Mouse (Mus musculus) small intestine, adult 2 months (tissue): Measurements from ENCODE around the gene Akap13.

Experiments used
- CTCF ChIP-seq: fragments of 200-500 bp; IDR thresholded peaks from 2 replicates; pipeline ENCODE4 v1.5.1; 2012; ENCODE audit warnings: low read depth, mild to moderate bottlenecking, control low read depth, inconsistent platforms, low read length, moderate library complexity, mixed read lengths; ENCODE audit not compliant: insufficient replicate concordance, insufficient read length; ENCODE audit errors: extremely low read depth
- POLR2A ChIP-seq: fragments of 200-500 bp; IDR thresholded peaks from 2 replicates; pipeline ENCODE4 v1.6.1; 2012; ENCODE audit warnings: low read depth, mild to moderate bottlenecking, control low read depth, inconsistent platforms, low read length, moderate library complexity

DNA sequence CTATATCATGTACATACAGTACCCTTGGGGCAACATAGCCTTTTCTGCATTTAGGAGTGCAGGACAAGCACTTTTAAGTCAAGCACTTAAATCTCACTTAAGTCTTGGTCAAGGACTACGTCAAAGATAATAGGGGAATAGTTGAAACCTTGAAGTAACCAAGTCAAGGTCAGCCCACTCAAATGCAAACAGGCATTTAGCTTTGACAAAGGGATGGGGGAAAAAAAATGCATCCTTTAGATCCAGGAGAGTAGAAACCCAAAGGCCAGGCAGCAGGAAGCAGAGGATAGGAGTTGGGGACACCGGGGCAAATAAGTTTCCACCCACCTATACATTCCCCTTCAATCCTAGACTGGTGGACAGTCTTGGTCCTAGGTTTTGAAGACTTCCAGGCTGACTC lies 322.7 kb downstream of the Akap13 start:
- no peak for TF ChIP-seq CTCF
- TF ChIP-seq POLR2A: no peak
